ENCODE assay signal across 8 mouse cellular contexts in the genomic region with DNA sequence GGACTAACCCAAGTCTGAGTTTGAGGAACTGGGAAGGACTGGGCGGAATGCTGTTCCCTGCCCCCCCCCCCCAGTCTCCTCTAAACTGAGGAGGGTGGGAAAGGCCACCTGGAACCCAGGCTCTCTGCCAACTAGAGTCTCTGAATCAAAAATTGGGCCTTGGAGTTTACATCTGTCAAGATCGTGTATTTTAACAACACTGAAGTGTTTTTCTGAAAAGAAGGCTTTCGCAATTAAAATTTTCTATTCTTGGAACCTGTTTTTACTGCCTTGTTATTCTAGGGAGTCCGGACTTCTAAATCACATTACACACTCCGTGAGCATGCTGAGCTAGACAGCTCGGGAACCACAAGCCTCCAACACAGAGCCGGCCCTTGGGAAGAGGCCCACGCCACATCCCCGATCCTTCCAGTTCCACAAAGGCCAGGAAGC. TPM values are rescaled to one million over a fixed set of nuclear protein-coding genes. Genes with fewer than 3 reads are reported as not detected.
A peak's percentile ranks its signal among the peaks of the same experiment; 100 is the strongest.
DNase-seq lines count a peak whose midpoint lies in the region; ATAC-seq and TF ChIP-seq lines count a peak whose summit lies in the region.

No protein-coding gene starts in this region.

- TF ChIP-seq CTCF in forebrain, postnatal 0 days (IDR thresholded peaks at IDR 0.05; ENCODE audit: low read depth) = no peak

- peaks cover 13% of the 10 kb centered on the region for H3K4me1 ChIP-seq in forebrain, postnatal 0 days (ENCODE audit: insufficient read depth)

- DNase-seq in adrenal gland, adult 8-10 months = peak; percentile 42
- no peak for DNase-seq in adrenal gland, adult 18-20 months (ENCODE audit: low spot score in 2 of 2)
- peak; percentile 42 for DNase-seq in kidney, adult 11 months
- no peak for DNase-seq in kidney, adult 18-20 months
- DNase-seq in forebrain, postnatal 0 days = peak; percentile 56
- peak; percentile 58 for DNase-seq in lung, postnatal 14 days
- no peak for DNase-seq in layer of hippocampus, adult 9-11 months
- DNase-seq in T-cell, adult 2 months (ENCODE audit: low spot score) = no peak

- WGBS in forebrain, postnatal 0 days = 16% methylated on average over 9 of the region's 9 CpGs

- H3K9me3 ChIP-seq in forebrain, postnatal 0 days (ENCODE audit: low read length) = no peaks in the 10 kb centered on the region

- ATAC-seq in forebrain, postnatal 0 days = peak; percentile 83

- no peak overlapping the region for H3K4me2 ChIP-seq in forebrain, postnatal 0 days (ENCODE audit: low read depth)

- no peaks in the 10 kb centered on the region for H3K36me3 ChIP-seq in forebrain, postnatal 0 days (ENCODE audit: insufficient read depth)

- H3K4me3 ChIP-seq in forebrain, postnatal 0 days (ENCODE audit: low read depth, low read length) = no peak overlapping the region

- 0 out of 2 replicates have a peak overlapping the region, but pooled peaks have one; percentile 31 for H3K9ac ChIP-seq in forebrain, postnatal 0 days

- peak overlapping the region; percentile 79 for H3K27ac ChIP-seq in forebrain, postnatal 0 days (ENCODE audit: low read depth, low read length)

- H3K27me3 ChIP-seq in forebrain, postnatal 0 days (ENCODE audit: insufficient read depth, low read length) = no peaks in the 10 kb centered on the region

RNA-seq across cellular contexts. Expression of gene Rasa3, which starts 36.9 kb away (rescaled TPM):
- total RNA-seq in adrenal gland, adult 8-10 months (2022) = 10 to 100 TPM; 27.8 to 46.6 (median 33.1) TPM
- total RNA-seq in adrenal gland, adult 18-20 months (2021) = 10 to 100 TPM; 19.1 to 30.6 TPM
- 49.7 and 51.3 TPM in 2 replicates for total RNA-seq in forebrain, postnatal 0 days (2014; rRNA removed)
- polyA plus RNA-seq in forebrain, postnatal 0 days (2015; fragmentation: Nextera tagmentation; extraction: Ambion mirVana) = 16.6 and 24.3 TPM in 2 replicates

Comparison
In these comparisons a context has a peak if more than half of its experiments do, and no peak if none do; other contexts are left out.
1. DNase-seq: peak in adrenal gland, adult 8-10 months (single experiment), kidney, adult 11 months (single experiment), forebrain, postnatal 0 days (single experiment) and lung, postnatal 14 days (single experiment); none in adrenal gland, adult 18-20 months (0 of 2), kidney, adult 18-20 months (single experiment), layer of hippocampus, adult 9-11 months (single experiment) and T-cell, adult 2 months (single experiment).